Mouse (Mus musculus): ENCODE data around the gene Myod1. TPM values are rescaled to one million over a fixed set of nuclear protein-coding genes. Genes with fewer than 3 reads are reported as not detected.
A peak's percentile ranks its signal among the peaks of the same experiment; 100 is the strongest.

The Myod1 gene
- polyA plus RNA-seq, 1 experiment from 2014 or later, result 0.09 TPM

DNA sequence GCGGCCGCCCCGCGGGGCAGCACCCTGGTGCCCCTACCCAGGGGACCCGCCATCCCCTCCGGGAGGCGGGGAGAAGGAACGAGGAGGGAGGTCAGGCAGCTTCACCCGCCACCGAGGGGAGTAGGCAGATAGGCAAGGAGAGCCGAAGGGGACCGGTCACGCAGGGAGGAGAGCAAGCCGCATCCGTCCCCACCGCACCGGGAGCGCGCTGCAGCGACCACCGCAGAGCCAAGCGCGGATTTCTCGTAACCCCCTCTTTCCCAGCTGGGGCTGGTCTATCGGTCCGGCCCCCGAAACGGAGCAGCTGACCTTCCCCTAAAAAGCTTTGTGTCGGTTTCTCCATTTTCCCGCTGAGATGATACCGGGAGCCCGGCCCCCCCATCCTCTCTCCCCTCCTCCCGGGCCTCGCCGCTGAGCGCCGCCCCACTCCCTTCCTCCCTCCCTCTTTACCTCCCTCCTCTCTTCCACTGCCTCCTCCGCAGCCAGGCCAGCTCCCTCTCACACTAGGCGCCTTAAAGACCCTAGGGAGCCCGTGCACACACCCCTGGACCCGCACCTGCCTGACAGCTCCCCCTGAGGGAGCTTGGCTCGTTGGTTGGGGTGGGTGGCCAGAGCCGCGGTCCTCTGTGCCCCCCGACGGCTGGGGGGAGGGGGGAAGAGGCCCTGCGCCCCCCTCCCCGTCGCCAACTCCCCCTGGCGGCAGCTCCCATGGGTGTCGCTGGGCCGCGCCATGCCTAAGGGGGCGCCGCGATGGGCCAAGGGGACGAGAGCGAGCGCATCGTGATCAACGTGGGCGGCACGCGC, 20.9 kb downstream of the Myod1 start:
- DNase-seq, result no peak
- Histone ChIP-seq H3K27ac (ENCODE audit: low read depth) (no peak overlapping the region), H3K9me3 (ENCODE audit: low read depth, low read length) (no peaks in the 10 kb centered on the region), H3K4me3 (ENCODE audit: low read depth, low read length) (peak overlapping the region; percentile 40), H3K4me1 (ENCODE audit: insufficient read depth) (peaks cover 6% of the 10 kb centered on the region; the same call in 1 of the 2 replicates), H3K9ac (no peak overlapping the region), H3K36me3 (ENCODE audit: insufficient read depth) (no peaks in the 10 kb centered on the region), H3K27me3 (ENCODE audit: insufficient read depth, low read length) (peaks cover 61% of the 10 kb centered on the region), H3K4me2 (peak overlapping the region; percentile 82)
- ATAC-seq (ENCODE audit: insufficient read depth), result no peak; the same call in 1 of the 2 replicates
- 2% methylated on average over 57 of the region's 64 CpGs for WGBS
- peak; percentile 21; the same call in 1 of the 2 replicates for TF ChIP-seq CTCF (IDR thresholded peaks at IDR 0.05; ENCODE audit: low read depth)

DNA sequence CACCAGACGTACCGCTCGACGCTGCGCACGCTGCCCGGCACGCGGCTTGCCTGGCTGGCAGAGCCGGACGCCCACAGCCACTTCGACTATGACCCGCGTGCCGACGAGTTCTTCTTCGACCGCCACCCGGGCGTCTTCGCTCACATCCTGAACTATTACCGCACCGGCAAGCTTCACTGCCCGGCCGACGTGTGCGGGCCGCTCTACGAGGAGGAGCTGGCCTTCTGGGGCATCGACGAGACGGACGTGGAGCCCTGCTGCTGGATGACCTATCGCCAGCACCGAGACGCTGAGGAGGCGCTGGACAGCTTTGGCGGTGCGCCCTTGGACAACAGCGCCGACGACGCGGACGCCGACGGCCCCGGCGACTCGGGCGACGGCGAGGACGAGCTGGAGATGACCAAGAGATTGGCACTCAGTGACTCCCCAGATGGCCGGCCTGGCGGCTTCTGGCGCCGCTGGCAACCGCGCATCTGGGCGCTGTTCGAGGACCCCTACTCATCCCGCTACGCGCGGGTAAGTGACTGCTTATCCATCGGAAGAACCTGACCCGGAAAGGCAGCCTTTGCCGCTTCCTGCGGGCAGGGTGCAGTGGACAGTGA, 21.6 kb downstream of the Myod1 start:
- Histone ChIP-seq H3K36me3 (ENCODE audit: insufficient read depth) (no peaks in the 10 kb centered on the region), H3K27me3 (ENCODE audit: insufficient read depth, low read length) (peaks cover 61% of the 10 kb centered on the region), H3K9me3 (ENCODE audit: low read depth, low read length) (no peaks in the 10 kb centered on the region), H3K9ac (no peak overlapping the region), H3K4me3 (ENCODE audit: low read depth, low read length) (no peak overlapping the region; the same call in 1 of the 2 replicates), H3K4me1 (ENCODE audit: insufficient read depth) (peaks cover 6% of the 10 kb centered on the region; the same call in 1 of the 2 replicates), H3K4me2 (no peak overlapping the region; the same call in 1 of the 2 replicates), H3K27ac (ENCODE audit: low read depth) (no peak overlapping the region)
- ATAC-seq (ENCODE audit: insufficient read depth) (no peak), DNase-seq (no peak)
- WGBS, result 10% methylated on average over 70 of the region's 70 CpGs
- TF ChIP-seq CTCF (IDR thresholded peaks at IDR 0.05; ENCODE audit: low read depth), result no peak

GRCm38 (mm10) chr7:46398612-46399011, 22.3 kb downstream of the Myod1 start:
- DNase-seq (no peak), ATAC-seq (ENCODE audit: insufficient read depth) (no peak)
- peaks cover 61% of the 10 kb centered on the region for H3K27me3 ChIP-seq (ENCODE audit: insufficient read depth, low read length)

DNA sequence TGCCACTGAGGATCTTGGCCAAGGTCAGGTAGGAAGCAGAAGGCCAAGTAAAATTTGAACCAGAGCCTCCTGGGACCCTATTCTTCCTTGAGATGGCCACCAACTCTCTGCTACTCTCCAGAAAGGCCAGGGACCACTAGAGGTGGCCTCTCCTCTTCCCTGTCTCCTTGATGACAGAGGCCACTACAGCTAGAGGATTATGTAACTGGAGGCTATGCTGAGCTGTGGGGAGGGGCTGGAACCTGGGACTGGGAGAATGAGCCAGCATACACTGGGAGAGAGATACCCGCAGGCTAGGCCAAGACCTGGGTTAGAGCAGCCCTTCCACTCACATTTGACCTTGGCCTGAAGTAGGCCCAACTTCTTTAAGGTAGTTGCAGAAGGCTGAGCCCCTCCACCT, 23.4 kb downstream of the Myod1 start:
- DNase-seq, result no peak
- TF ChIP-seq CTCF (IDR thresholded peaks at IDR 0.05; ENCODE audit: low read depth), result no peak
- no peak overlapping the region for H3K4me2 ChIP-seq
- WGBS, result 65% methylated on average over 1 of the region's 1 CpGs
- no peak for ATAC-seq (ENCODE audit: insufficient read depth)
- H3K9ac ChIP-seq, result no peak overlapping the region
- H3K27me3 ChIP-seq (ENCODE audit: insufficient read depth, low read length), result peaks cover 53% of the 10 kb centered on the region
- H3K27ac ChIP-seq (ENCODE audit: low read depth), result no peak overlapping the region
- no peaks in the 10 kb centered on the region for H3K9me3 ChIP-seq (ENCODE audit: low read depth, low read length)
- peaks cover 6% of the 10 kb centered on the region; the same call in 1 of the 2 replicates for H3K4me1 ChIP-seq (ENCODE audit: insufficient read depth)
- no peak overlapping the region for H3K4me3 ChIP-seq (ENCODE audit: low read depth, low read length)
- no peaks in the 10 kb centered on the region for H3K36me3 ChIP-seq (ENCODE audit: insufficient read depth)

More at GRCm38 (mm10) chr7:46398612-46399011, 22.3 kb downstream of the Myod1 start:
- no peak for TF ChIP-seq CTCF (IDR thresholded peaks at IDR 0.05; ENCODE audit: low read depth)
- H3K9ac ChIP-seq, result no peak overlapping the region
- H3K36me3 ChIP-seq (ENCODE audit: insufficient read depth), result no peaks in the 10 kb centered on the region
- H3K4me2 ChIP-seq, result no peak overlapping the region
- 52% methylated on average over 4 of the region's 4 CpGs for WGBS
- peaks cover 6% of the 10 kb centered on the region; the same call in 1 of the 2 replicates for H3K4me1 ChIP-seq (ENCODE audit: insufficient read depth)
- no peaks in the 10 kb centered on the region for H3K9me3 ChIP-seq (ENCODE audit: low read depth, low read length)
- H3K4me3 ChIP-seq (ENCODE audit: low read depth, low read length), result no peak overlapping the region
- H3K27ac ChIP-seq (ENCODE audit: low read depth), result no peak overlapping the region

GRCm38 (mm10) chr7:46400346-46400745, 24.1 kb downstream of the Myod1 start:
- Histone ChIP-seq H3K4me1 (ENCODE audit: insufficient read depth) (peaks cover 6% of the 10 kb centered on the region; the same call in 1 of the 2 replicates), H3K27me3 (ENCODE audit: insufficient read depth, low read length) (peaks cover 46% of the 10 kb centered on the region), H3K9ac (no peak overlapping the region), H3K4me2 (no peak overlapping the region), H3K4me3 (ENCODE audit: low read depth, low read length) (no peak overlapping the region), H3K27ac (ENCODE audit: low read depth) (no peak overlapping the region), H3K9me3 (ENCODE audit: low read depth, low read length) (no peaks in the 10 kb centered on the region), H3K36me3 (ENCODE audit: insufficient read depth) (no peaks in the 10 kb centered on the region)
- ATAC-seq (ENCODE audit: insufficient read depth) (no peak), DNase-seq (no peak)
- 35% methylated on average over 8 of the region's 8 CpGs for WGBS
- no peak for TF ChIP-seq CTCF (IDR thresholded peaks at IDR 0.05; ENCODE audit: low read depth)

DNA sequence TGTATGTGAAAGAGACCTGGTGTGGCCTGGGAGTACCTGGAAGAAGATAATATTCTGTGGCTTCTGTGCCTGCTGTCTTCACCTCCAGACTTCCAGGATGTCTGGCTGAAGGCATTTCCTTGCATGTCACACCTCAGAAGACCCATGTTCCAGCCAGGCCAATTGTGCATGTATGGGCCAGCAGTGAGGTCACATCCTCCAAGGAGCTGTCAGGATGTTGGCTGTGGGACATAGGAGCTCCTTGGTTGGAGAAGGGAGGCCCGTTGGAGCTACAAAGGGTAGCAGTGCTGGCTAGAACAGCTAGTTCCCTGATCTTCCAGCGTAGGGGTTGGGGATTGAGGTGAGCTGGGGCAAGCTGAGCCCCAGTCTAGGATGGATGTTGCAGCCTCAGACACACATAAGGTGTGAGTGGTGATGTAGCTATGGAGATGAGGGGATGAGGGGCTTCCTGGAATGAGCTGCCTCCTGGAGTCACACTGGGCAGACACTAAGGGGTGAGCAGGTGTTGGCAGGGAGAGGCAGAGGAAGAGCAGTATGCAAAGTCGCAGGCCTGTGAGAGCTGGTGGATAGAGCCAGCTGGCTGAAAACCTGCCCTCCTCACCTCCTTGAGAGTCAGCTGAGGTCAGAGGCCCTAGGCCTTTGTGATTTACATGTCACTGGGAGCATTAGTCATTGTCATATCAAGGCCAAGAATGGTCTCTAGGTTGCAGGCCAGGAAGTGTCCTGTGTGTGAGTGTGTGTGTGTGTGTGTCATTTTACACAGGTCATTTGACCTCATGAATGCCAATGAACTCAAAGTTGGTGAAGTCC, 25.3 kb downstream of the Myod1 start:
- H3K9ac ChIP-seq, result no peak overlapping the region
- H3K4me3 ChIP-seq (ENCODE audit: low read depth, low read length), result no peak overlapping the region
- WGBS, result 65% methylated on average over 3 of the region's 3 CpGs
- no peak for DNase-seq
- TF ChIP-seq CTCF (IDR thresholded peaks at IDR 0.05; ENCODE audit: low read depth), result no peak
- no peak overlapping the region for H3K27ac ChIP-seq (ENCODE audit: low read depth)
- H3K9me3 ChIP-seq (ENCODE audit: low read depth, low read length), result no peaks in the 10 kb centered on the region
- H3K4me1 ChIP-seq (ENCODE audit: insufficient read depth), result no peaks in the 10 kb centered on the region
- peaks cover 34% of the 10 kb centered on the region for H3K27me3 ChIP-seq (ENCODE audit: insufficient read depth, low read length)
- no peak for ATAC-seq (ENCODE audit: insufficient read depth)
- no peak overlapping the region for H3K4me2 ChIP-seq
- no peaks in the 10 kb centered on the region for H3K36me3 ChIP-seq (ENCODE audit: insufficient read depth)

Data from lung, embryonic 14.5 days (tissue).